Mouse (Mus musculus) C2C12 (cell line): ENCODE results near the gene Bbs12.

Experiments used
- CEBPB ChIP-seq: IDR thresholded peaks from one replicate; pipeline ENCODE4 v1.6.1; 2011; ENCODE audit warnings: low read depth, mild to moderate bottlenecking, control low read depth, moderate library complexity
- CTCF ChIP-seq: IDR thresholded peaks from one replicate; pipeline ENCODE4 v1.5.1; 2011; ENCODE audit not compliant: control insufficient read depth, insufficient read depth, insufficient read length
- MAX ChIP-seq: IDR thresholded peaks from one replicate; pipeline ENCODE4 v1.6.1; 2011; ENCODE audit warnings: mild to moderate bottlenecking, control low read depth
- MYOD1 ChIP-seq: IDR thresholded peaks from one replicate; pipeline ENCODE4 v1.6.1; 2011; ENCODE audit warnings: low read depth; ENCODE audit not compliant: control insufficient read depth, insufficient read length
- MYOG ChIP-seq: IDR thresholded peaks from one replicate; pipeline ENCODE4 v1.6.1; 2011; ENCODE audit not compliant: control insufficient read depth, insufficient read length; ENCODE audit errors: extremely low read depth
- USF1 ChIP-seq: IDR thresholded peaks from one replicate; pipeline ENCODE4 v1.6.1; 2011; ENCODE audit warnings: low read depth, mild to moderate bottlenecking, control low read depth, moderate library complexity

- TF ChIP-seq CTCF (no peak), MAX (no peak), USF1 (no peak), CEBPB (no peak), MYOG (no peak), MYOD1 (no peak)
Observed at GRCm38 (mm10) chr3:37354737-37355136, 42.4 kb downstream of the Bbs12 start.
